Mouse (Mus musculus) testis, adult 2 months (tissue): ENCODE data around the gene Megf6.

ENCODE experiments used
- CTCF ChIP-seq: fragments of 200-500 bp; IDR thresholded peaks from 2 replicates; pipeline ENCODE4 v1.5.1; 2012; ENCODE audit warnings: low read depth, mild to moderate bottlenecking, inconsistent platforms, low read length, moderate library complexity; ENCODE audit not compliant: control insufficient read depth, insufficient read depth, insufficient replicate concordance
- POLR2A ChIP-seq: fragments of 200-500 bp; IDR thresholded peaks from 2 replicates; pipeline ENCODE4 v1.6.1; 2012; ENCODE audit warnings: low read depth, mild to moderate bottlenecking, inconsistent platforms, low read length, moderate library complexity; ENCODE audit not compliant: control insufficient read depth

- TF ChIP-seq CTCF (no peak), POLR2A (no peak)
Measured at GRCm38 (mm10) chr4:154177257-154177656, 6.7 kb downstream of the Megf6 start.
